12 mouse cellular contexts compared by ENCODE assay signal in the genomic region with DNA sequence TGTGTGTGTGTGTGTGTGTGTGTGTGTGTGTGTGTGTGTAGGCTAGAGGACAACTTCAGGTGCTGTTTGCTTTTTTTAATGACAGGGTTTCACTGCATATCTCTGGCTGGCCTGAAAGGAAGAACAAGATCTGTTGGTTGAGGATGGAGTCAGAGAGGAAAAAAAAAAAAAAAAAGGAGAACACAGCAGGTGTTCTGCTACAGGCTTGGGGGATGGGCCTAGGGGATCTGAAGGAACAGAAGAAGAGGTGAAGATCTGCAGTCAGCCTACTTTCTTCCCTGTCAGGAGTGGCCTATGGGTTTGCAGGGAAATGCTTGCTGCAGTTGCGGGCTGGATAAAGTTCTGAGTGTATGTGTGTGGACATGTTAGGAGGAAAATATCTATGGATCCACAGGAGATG.
"Had no signal": no experiment of that assay in that cellular context is flagged by ENCODE, and none has a peak within 500 bp of the region (broad histone marks: within the 10 kb centered on the region; RNA-seq: fewer than 3 reads in every experiment).

No protein-coding gene starts in this region.

- H3K9ac ChIP-seq: intestine, embryonic 15.5 days; kidney, embryonic 15.5 days; liver, embryonic 15.5 days had no signal

- H3K36me3 ChIP-seq: intestine, embryonic 15.5 days; kidney, embryonic 15.5 days; limb, embryonic 10.5 days; liver, embryonic 15.5 days had no signal

- DNase-seq: kidney, postnatal 14 days; lung, adult 2 months; lung, postnatal 4 days; right cerebral cortex, postnatal 14 days had no signal

- ATAC-seq: intestine, embryonic 15.5 days; lung, postnatal 0 days had no signal

- H3K4me2 ChIP-seq: intestine, embryonic 15.5 days; kidney, embryonic 15.5 days; liver, embryonic 11.5 days; liver, embryonic 15.5 days; midbrain, embryonic 11.5 days had no signal

- H3K4me3 ChIP-seq: intestine, embryonic 15.5 days; kidney, embryonic 15.5 days; left cerebral cortex, adult 2 months; limb, embryonic 10.5 days; liver, embryonic 15.5 days had no signal

- H3K27ac ChIP-seq: intestine, embryonic 15.5 days; kidney, embryonic 15.5 days; left cerebral cortex, adult 2 months; limb, embryonic 10.5 days; liver, embryonic 15.5 days had no signal

- H3K9me3 ChIP-seq: intestine, embryonic 15.5 days; kidney, embryonic 15.5 days; limb, embryonic 10.5 days; liver, embryonic 15.5 days had no signal

- H3K4me1 ChIP-seq: intestine, embryonic 15.5 days; kidney, embryonic 15.5 days; limb, embryonic 10.5 days; liver, embryonic 15.5 days had no signal

- H3K27me3 ChIP-seq: intestine, embryonic 15.5 days; kidney, embryonic 15.5 days; liver, embryonic 15.5 days had no signal
